Mouse (Mus musculus): ENCODE data around the gene Styx.
A peak's percentile ranks its signal among the peaks of the same experiment; 100 is the strongest.

Gene Styx

GRCm38 (mm10) chr14:45350931-45351859 is at the start of gene Styx:
Styx (plus strand) TSS chr14:45351093.
- peak; percentile 93 for DNase-seq

GRCm38 (mm10) chr14:45303939-45304338 is 47.0 kb upstream of the Styx start:
- DNase-seq = no peak

GRCm38 (mm10) chr14:45304389-45304788 is 46.5 kb upstream of the Styx start:
- DNase-seq = no peak

- no peak for DNase-seq
Measured at GRCm38 (mm10) chr14:45305852-45306251, 45.0 kb upstream of the Styx start.

GRCm38 (mm10) chr14:45307630-45308328 is 43.1 kb upstream of the Styx start:
- DNase-seq = no peak

GRCm38 (mm10) chr14:45309646-45310045 is 41.2 kb upstream of the Styx start:
- no peak for DNase-seq

GRCm38 (mm10) chr14:45310101-45310500 is 40.8 kb upstream of the Styx start:
- no peak for DNase-seq

GRCm38 (mm10) chr14:45316927-45317326 is 34.0 kb upstream of the Styx start:
- DNase-seq = no peak

- DNase-seq = no peak
Measured at GRCm38 (mm10) chr14:45317921-45318411, 32.9 kb upstream of the Styx start.

- DNase-seq = peak; percentile 89
Measured at GRCm38 (mm10) chr14:45318426-45319236, 32.3 kb upstream of the Styx start, which contains the start of gene Ero1l. Ero1l (minus strand) TSS chr14:45318771.

GRCm38 (mm10) chr14:45319237-45319610 is 31.7 kb upstream of the Styx start:
- no peak for DNase-seq

- no peak for DNase-seq
Measured at GRCm38 (mm10) chr14:45320111-45320510, 30.8 kb upstream of the Styx start.

- no peak for DNase-seq
Measured at GRCm38 (mm10) chr14:45321067-45321466, 29.8 kb upstream of the Styx start.

- no peak for DNase-seq
Measured at GRCm38 (mm10) chr14:45321622-45322021, 29.3 kb upstream of the Styx start.

- no peak for DNase-seq
Measured at GRCm38 (mm10) chr14:45322450-45322849, 28.4 kb upstream of the Styx start.

- no peak for DNase-seq
Measured at GRCm38 (mm10) chr14:45323320-45323719, 27.6 kb upstream of the Styx start.

GRCm38 (mm10) chr14:45325471-45325870 is 25.4 kb upstream of the Styx start:
- no peak for DNase-seq

- no peak for DNase-seq
Measured at GRCm38 (mm10) chr14:45328072-45328713, 22.7 kb upstream of the Styx start.

- no peak for DNase-seq
Measured at GRCm38 (mm10) chr14:45329018-45329588, 21.8 kb upstream of the Styx start.

- DNase-seq = peak; percentile 94
Measured at GRCm38 (mm10) chr14:45329589-45330181, 21.2 kb upstream of the Styx start, which contains the start of gene Psmc6. Psmc6 (plus strand) TSS chr14:45329788.

Data from right cerebral cortex, adult 18-20 months (tissue).